Mouse (Mus musculus) intestine, postnatal 0 days (tissue): ENCODE data around the gene Scgb3a1. TPM values are rescaled to one million over a fixed set of nuclear protein-coding genes. Genes with fewer than 3 reads are reported as not detected.

Source experiments
- ATAC-seq: fragments of 200-750 bp; cut with Nextera tagmentation; 2 replicates; pipeline ENCODE4 v1.8.0; 2017; ENCODE audit warnings: mild to moderate bottlenecking, moderate TSS enrichment, moderate library complexity
- H3K27ac ChIP-seq: fragments of 300-500 bp; sonication (generic); 2 replicates; pipeline ENCODE4 v1.5.1; 2014; ENCODE audit warnings: mild to moderate bottlenecking, low read depth, low read length, moderate library complexity
- H3K27me3 ChIP-seq: fragments of 300-500 bp; sonication (generic); replicated peaks from 2 replicates; pipeline ENCODE4 v1.6.1; 2014; ENCODE audit warnings: low read length, mixed read lengths; ENCODE audit not compliant: control insufficient read depth, insufficient read depth
- H3K36me3 ChIP-seq: fragments of 300-500 bp; sonication (generic); 2 replicates; pipeline ENCODE4 v1.6.1; 2014; ENCODE audit warnings: mild to moderate bottlenecking, moderate library complexity; ENCODE audit not compliant: control insufficient read depth, insufficient read depth
- H3K4me1 ChIP-seq: fragments of 300-500 bp; sonication (generic); replicated peaks from 2 replicates; pipeline ENCODE4 v1.6.1; 2014; ENCODE audit warnings: antibody characterized with exemption, low read length, mixed read lengths; ENCODE audit not compliant: control insufficient read depth, insufficient read depth
- H3K4me2 ChIP-seq: fragments of 300-500 bp; sonication (generic); replicated peaks from 2 replicates; pipeline ENCODE4 v1.6.1; 2014; ENCODE audit warnings: low read depth, mild to moderate bottlenecking, moderate library complexity
- H3K4me3 ChIP-seq: fragments of 300-500 bp; sonication (generic); 2 replicates; pipeline ENCODE4 v1.5.1; 2014; ENCODE audit warnings: low read depth, low read length
- H3K9ac ChIP-seq: fragments of 300-500 bp; sonication (generic); 2 replicates; pipeline ENCODE4 v1.6.1; 2014; ENCODE audit warnings: mild to moderate bottlenecking, low read depth, low read length
- H3K9me3 ChIP-seq: fragments of 300-500 bp; sonication (generic); 2 replicates; pipeline ENCODE4 v1.6.1; 2016; ENCODE audit warnings: mixed run types; ENCODE audit not compliant: control insufficient read depth
- CTCF ChIP-seq: sonication (generic); IDR thresholded peaks from 2 replicates; pipeline ENCODE4 v1.5.1; 2016; ENCODE audit warnings: low read depth, mild to moderate bottlenecking, control low read depth, antibody characterized with exemption, moderate library complexity
- WGBS: fragments of 180-500 bp; shearing (Covaris S2); extraction: QIAGEN DNeasy Blood & Tissue Kit; methylation state at CpG from one replicate; pipeline ENCODE4 v1.1.7; 2014; 5-methylcytosine and 5-hydroxymethylcytosine counted together
- polyA plus RNA-seq: library from polyadenylated mRNA; unstranded; fragments of >200 nt; fragmentation: Nextera tagmentation; extraction: Ambion mirVana; gene quantifications from 2 replicates; pipeline ENCODE4 v1.2.1, GENCODE M21; 2015

The Scgb3a1 gene
- polyA plus RNA-seq: 3.2 and 4.4 TPM in 2 replicates

DNA sequence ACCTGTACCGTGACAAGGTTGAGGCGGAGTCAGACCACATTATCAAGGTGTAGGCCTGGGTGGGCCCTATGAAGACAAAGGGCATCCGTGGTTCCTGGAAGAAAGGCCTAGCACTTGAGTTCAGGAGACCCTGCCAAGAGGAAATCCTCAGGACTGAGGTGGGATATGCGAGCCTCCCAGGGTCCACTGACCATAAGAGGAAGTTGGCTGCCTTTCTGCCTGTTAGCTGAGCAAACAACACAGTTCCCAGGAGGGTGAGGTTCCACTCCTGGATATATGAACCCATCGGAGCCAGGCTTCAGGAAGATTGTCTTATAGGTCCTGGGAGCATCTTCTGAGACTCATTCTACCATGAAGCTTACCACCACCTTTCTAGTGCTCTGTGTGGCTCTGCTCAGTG, at the start of gene Scgb3a1:
Scgb3a1 (plus strand) TSS at position 301 of the 400 bp plus-strand sequence.
- Histone ChIP-seq H3K27me3 (no peaks in the 10 kb centered on the region), H3K4me1 (0 out of 2 replicates have a peak, but pooled peaks cover 5% of the 10 kb centered on the region), H3K9ac (no peak within 1 kb of the TSS), H3K4me3 (no peak within 1 kb of the TSS), H3K4me2 (no peak within 1 kb of the TSS), H3K27ac (no peak within 1 kb of the TSS), H3K9me3 (no peaks in the 10 kb centered on the region), H3K36me3 (peaks cover 2% of the 10 kb centered on the region; the same call in 1 of the 2 replicates)
- no peak for ATAC-seq
- no peak for TF ChIP-seq CTCF
- WGBS: 50% methylated on average over 5 of the region's 5 CpGs

DNA sequence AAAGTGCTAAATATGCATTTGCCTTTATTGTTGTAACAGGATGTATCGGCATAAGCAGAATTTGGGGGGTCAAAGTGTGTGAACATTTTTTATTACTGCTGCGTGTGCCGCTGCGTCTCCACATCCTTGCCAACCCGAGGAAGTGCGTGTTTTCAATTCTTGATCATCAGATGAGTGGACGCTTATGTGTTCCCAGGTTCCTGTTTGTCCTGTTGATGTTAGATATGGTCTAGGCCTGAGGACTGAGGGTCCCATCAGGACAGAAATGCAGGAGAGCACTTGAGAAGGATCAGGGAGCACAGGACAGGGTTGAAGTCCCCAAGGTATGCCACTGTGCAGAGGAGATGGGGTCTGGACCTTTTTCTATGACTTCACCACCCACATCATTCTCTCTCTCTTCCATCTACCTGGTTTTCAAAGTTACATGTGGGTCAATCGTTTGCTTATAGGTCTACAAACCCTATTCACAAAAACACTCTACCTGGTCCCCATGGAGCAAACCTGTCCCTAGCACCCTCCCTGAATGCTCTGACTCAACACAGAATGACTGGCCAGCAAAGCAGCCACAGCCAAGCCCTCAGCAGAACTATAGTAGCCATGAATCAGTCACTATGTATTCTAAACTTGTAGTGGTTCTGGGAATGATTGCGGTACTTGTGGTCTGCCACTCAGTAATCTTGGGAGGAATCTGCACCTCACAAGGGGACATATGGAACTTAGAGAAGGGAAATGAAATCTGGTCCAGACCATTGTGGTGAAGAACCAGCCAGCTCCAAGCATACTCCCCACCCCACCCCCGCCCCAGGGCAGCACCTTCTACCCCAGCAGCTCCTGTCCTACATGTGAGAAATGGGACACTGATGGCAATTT, 47.3 kb upstream of the Scgb3a1 start:
- 86% methylated on average over 10 of the region's 10 CpGs for WGBS
- H3K27ac ChIP-seq: no peak overlapping the region
- no peak for ATAC-seq
- H3K4me2 ChIP-seq: no peak overlapping the region
- no peak for TF ChIP-seq CTCF
- no peaks in the 10 kb centered on the region for H3K27me3 ChIP-seq
- no peaks in the 10 kb centered on the region for H3K9me3 ChIP-seq
- H3K4me3 ChIP-seq: no peak overlapping the region
- H3K9ac ChIP-seq: no peak overlapping the region
- no peaks in the 10 kb centered on the region for H3K36me3 ChIP-seq
- H3K4me1 ChIP-seq: no peaks in the 10 kb centered on the region

DNA sequence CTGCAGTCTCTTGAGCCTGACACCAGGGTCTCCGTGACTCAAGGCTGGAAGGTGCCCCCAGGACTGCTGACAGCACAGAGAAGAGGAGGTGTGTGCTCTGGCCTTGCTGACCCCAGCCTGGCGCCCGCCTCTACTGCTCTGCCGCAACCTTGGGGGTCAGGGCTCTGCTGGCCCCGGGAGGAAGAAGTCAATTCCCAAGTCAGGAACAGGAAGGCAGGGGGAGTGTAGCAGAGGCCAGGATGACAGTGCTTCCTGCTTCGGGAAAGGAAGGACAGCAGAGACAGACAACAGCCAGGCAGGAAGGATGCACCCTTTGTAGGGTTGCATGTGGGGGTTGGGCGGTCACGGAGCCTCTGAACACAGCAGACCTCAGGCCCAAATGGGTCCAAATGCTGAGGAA, 44.9 kb upstream of the Scgb3a1 start:
- no peak overlapping the region for H3K4me2 ChIP-seq
- WGBS: 70% methylated on average over 8 of the region's 8 CpGs
- no peaks in the 10 kb centered on the region for H3K36me3 ChIP-seq
- H3K27ac ChIP-seq: no peak overlapping the region
- no peak overlapping the region for H3K9ac ChIP-seq
- TF ChIP-seq CTCF: no peak
- H3K4me3 ChIP-seq: no peak overlapping the region
- no peaks in the 10 kb centered on the region for H3K4me1 ChIP-seq
- H3K27me3 ChIP-seq: no peaks in the 10 kb centered on the region
- no peak for ATAC-seq
- H3K9me3 ChIP-seq: no peaks in the 10 kb centered on the region

DNA sequence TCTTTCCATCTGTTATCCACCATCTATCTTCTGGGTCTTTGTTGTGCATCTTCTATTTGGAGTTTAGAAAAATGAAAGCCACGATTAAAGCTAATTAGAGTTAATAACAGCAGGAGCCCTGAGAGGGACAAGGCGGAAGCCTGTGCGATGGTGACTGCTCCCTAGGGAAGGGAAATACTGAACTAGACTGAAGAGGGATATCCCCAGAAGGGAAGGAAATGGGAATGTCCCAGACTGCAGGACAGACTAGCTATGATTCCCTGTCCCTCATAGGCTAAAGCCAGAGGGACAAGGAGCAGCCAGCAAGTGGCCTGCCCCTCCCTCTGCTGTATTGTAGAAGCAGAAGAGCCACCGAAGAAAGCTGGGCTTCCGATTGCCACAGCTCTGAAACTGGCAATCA, 41.5 kb upstream of the Scgb3a1 start:
- Histone ChIP-seq H3K36me3 (no peaks in the 10 kb centered on the region), H3K9me3 (no peaks in the 10 kb centered on the region), H3K27ac (no peak overlapping the region), H3K4me1 (no peaks in the 10 kb centered on the region), H3K4me3 (no peak overlapping the region), H3K4me2 (no peak overlapping the region), H3K27me3 (no peaks in the 10 kb centered on the region), H3K9ac (no peak overlapping the region)
- no peak for TF ChIP-seq CTCF
- 76% methylated on average over 5 of the region's 5 CpGs for WGBS
- ATAC-seq: no peak

DNA sequence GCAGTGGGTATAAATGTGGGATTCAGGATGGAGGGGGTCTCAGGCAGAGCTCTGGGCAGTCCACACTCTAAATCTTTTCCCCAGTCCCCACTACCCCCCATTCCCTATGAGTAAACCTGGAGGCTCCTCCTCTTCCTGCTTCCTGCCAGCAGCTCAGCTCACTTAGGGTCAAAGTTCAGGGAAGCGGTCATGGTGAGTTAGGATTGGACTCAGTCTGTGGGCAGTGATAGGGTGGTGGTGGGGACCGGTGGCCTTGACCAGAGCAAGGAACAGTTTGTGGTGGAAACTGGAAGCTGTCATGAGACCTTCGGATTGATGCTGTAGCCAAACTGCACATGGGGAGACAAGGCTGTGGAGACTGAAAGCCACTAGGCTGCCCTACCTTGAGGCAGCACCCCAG, 39.3 kb upstream of the Scgb3a1 start:
- H3K4me1 ChIP-seq: no peaks in the 10 kb centered on the region
- H3K9ac ChIP-seq: no peak overlapping the region
- TF ChIP-seq CTCF: no peak
- H3K27ac ChIP-seq: no peak overlapping the region
- no peak overlapping the region for H3K4me3 ChIP-seq
- H3K4me2 ChIP-seq: no peak overlapping the region
- no peaks in the 10 kb centered on the region for H3K36me3 ChIP-seq
- H3K9me3 ChIP-seq: no peaks in the 10 kb centered on the region
- no peak for ATAC-seq
- H3K27me3 ChIP-seq: no peaks in the 10 kb centered on the region
- WGBS: 72% methylated on average over 3 of the region's 3 CpGs

DNA sequence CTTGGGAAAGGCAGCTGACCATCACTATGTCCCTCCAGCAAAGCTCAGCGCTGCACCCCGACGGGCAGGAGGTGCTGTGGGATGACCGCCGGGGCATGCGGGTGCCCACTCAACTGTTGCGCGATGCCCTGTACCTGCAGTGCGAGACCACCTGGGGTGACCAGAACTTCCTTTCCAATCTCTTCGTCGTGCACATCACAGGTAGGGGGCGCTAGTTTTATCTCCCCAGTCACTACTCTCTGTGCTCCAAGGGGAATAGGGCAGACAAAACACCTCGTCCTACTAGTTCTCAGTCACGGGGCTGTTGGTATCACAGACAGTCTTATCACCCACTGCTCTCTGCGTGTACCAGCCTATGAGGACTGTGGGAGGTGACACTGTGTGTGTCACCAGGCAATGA, 37.5 kb upstream of the Scgb3a1 start:
- no peak overlapping the region for H3K4me2 ChIP-seq
- no peaks in the 10 kb centered on the region for H3K27me3 ChIP-seq
- H3K36me3 ChIP-seq: no peaks in the 10 kb centered on the region
- no peak overlapping the region for H3K27ac ChIP-seq
- no peak overlapping the region for H3K4me3 ChIP-seq
- WGBS: 63% methylated on average over 15 of the region's 15 CpGs
- TF ChIP-seq CTCF: peak; percentile 37; the same call in 1 of the 2 replicates
- H3K9ac ChIP-seq: no peak overlapping the region
- H3K4me1 ChIP-seq: no peaks in the 10 kb centered on the region
- no peak for ATAC-seq
- no peaks in the 10 kb centered on the region for H3K9me3 ChIP-seq
